Mouse (Mus musculus) spleen, adult 2 months (tissue): Measurements from ENCODE around the gene Morc3. TPM values are rescaled to one million over a fixed set of nuclear protein-coding genes. Genes with fewer than 3 reads are reported as not detected.

Source experiments
- DNase-seq, 2 experiments: peaks; one replicate each; pipeline versions ENCODE4 v3.0.0 to v3.0.0-alpha.2; 2012 to 2021; ENCODE audit warnings: low spot score in 2 of 2, low read depth in 1 of 2
- H3K27ac ChIP-seq: fragments of 200-500 bp; 2 replicates; pipeline ENCODE4 v1.5.1; 2012; ENCODE audit warnings: low read length, inconsistent platforms; ENCODE audit not compliant: insufficient read depth
- H3K27me3 ChIP-seq: fragments of 200-500 bp; 2 replicates; pipeline ENCODE4 v1.6.1; 2012; ENCODE audit warnings: mild to moderate bottlenecking, moderate library complexity, low read length, inconsistent platforms; ENCODE audit not compliant: control insufficient read depth, insufficient read depth
- H3K36me3 ChIP-seq: fragments of 200-500 bp; 2 replicates; pipeline ENCODE4 v1.6.1; 2012; ENCODE audit warnings: mild to moderate bottlenecking, low read length, inconsistent platforms; ENCODE audit not compliant: control insufficient read depth, insufficient read depth
- H3K4me1 ChIP-seq: fragments of 200-500 bp; 2 replicates; pipeline ENCODE4 v1.6.1; 2011; ENCODE audit warnings: inconsistent platforms; ENCODE audit not compliant: control insufficient read depth, insufficient read depth, insufficient read length
- H3K4me3 ChIP-seq: fragments of 200-500 bp; 2 replicates; pipeline ENCODE4 v1.5.1; 2011; ENCODE audit warnings: mild to moderate bottlenecking, inconsistent platforms; ENCODE audit not compliant: insufficient read depth, insufficient read length; ENCODE audit errors: extremely low read depth
- CTCF ChIP-seq: fragments of 200-500 bp; IDR thresholded peaks from 2 replicates; pipeline ENCODE4 v1.5.1; 2011; ENCODE audit warnings: mild to moderate bottlenecking, inconsistent platforms; ENCODE audit not compliant: insufficient read depth, insufficient read length, insufficient replicate concordance; ENCODE audit errors: extremely low read depth
- POLR2A ChIP-seq: fragments of 200-500 bp; IDR thresholded peaks from 2 replicates; pipeline ENCODE4 v1.6.1; 2011; ENCODE audit warnings: low read depth, low read length, inconsistent platforms
- WGBS: fragments of 180-500 bp; shearing (Covaris S2); methylation state at CpG from one replicate; pipeline ENCODE4 v1.1.7; 2018; 5-methylcytosine and 5-hydroxymethylcytosine counted together
- polyA plus RNA-seq: library from polyadenylated mRNA; depleted of rRNA; stranded (reverse); fragments of >200 nt; gene quantifications from 2 replicates; pipeline ENCODE4 v1.2.3, GENCODE M21; 2012

Gene Morc3
- polyA plus RNA-seq, 1 experiment: 10.6 TPM

GRCm38 (mm10) chr16:93877612-93878380, 45.9 kb downstream of the Morc3 start:
- TF ChIP-seq POLR2A: no peak
- TF ChIP-seq CTCF: no peak
- no peak overlapping the region for H3K27ac ChIP-seq
- no peak overlapping the region for H3K4me3 ChIP-seq
- DNase-seq: no peak
- no peaks in the 10 kb centered on the region for H3K27me3 ChIP-seq
- peaks cover 4% of the 10 kb centered on the region; the same call in 1 of the 2 replicates for H3K4me1 ChIP-seq
- 86% methylated on average over 6 of the region's 6 CpGs for WGBS
- H3K36me3 ChIP-seq: peaks cover 27% of the 10 kb centered on the region

GRCm38 (mm10) chr16:93883423-93884085, 51.6 kb downstream of the Morc3 start, which contains the start of gene Chaf1b:
Gene Chaf1b, plus strand, starts transcription at chr16:93883901.
- TF ChIP-seq CTCF (no peak; the same call in 1 of the 2 replicates), POLR2A (no peak)
- Histone ChIP-seq H3K27me3 (no peaks in the 10 kb centered on the region), H3K36me3 (no peaks in the 10 kb centered on the region), H3K27ac (no peak within 1 kb of the TSS), H3K4me1 (peaks cover 7% of the 10 kb centered on the region; the same call in 1 of the 2 replicates), H3K4me3 (peak within 1 kb of the TSS; percentile 81)
- peak; percentile 87 to 96 for DNase-seq
- WGBS: under 1% methylated on average over 54 of the region's 54 CpGs

- TF ChIP-seq POLR2A (no peak), CTCF (no peak)
- Histone ChIP-seq H3K27ac (no peak overlapping the region), H3K36me3 (no peaks in the 10 kb centered on the region), H3K4me1 (peaks cover 7% of the 10 kb centered on the region; the same call in 1 of the 2 replicates), H3K4me3 (peak overlapping the region; percentile 81), H3K27me3 (no peaks in the 10 kb centered on the region)
- WGBS: under 1% methylated on average over 43 of the region's 43 CpGs
- no peak for DNase-seq
Measured at GRCm38 (mm10) chr16:93884086-93884721, 52.3 kb downstream of the Morc3 start.

- TF ChIP-seq CTCF (no peak), POLR2A (no peak)
- Histone ChIP-seq H3K27me3 (no peaks in the 10 kb centered on the region), H3K27ac (no peak overlapping the region), H3K4me1 (peaks cover 7% of the 10 kb centered on the region; the same call in 1 of the 2 replicates), H3K4me3 (peak overlapping the region; percentile 81; the same call in 1 of the 2 replicates), H3K36me3 (no peaks in the 10 kb centered on the region)
- DNase-seq: no peak
- 48% methylated on average over 5 of the region's 5 CpGs for WGBS
Measured at GRCm38 (mm10) chr16:93884722-93885113, 52.8 kb downstream of the Morc3 start.

GRCm38 (mm10) chr16:93888481-93888880, 56.6 kb downstream of the Morc3 start:
- 53% methylated on average over 6 of the region's 6 CpGs for WGBS
- H3K27ac ChIP-seq: no peak overlapping the region
- no peaks in the 10 kb centered on the region; the same call in 1 of the 2 replicates for H3K36me3 ChIP-seq
- no peaks in the 10 kb centered on the region for H3K27me3 ChIP-seq
- DNase-seq: no peak
- H3K4me1 ChIP-seq: peaks cover 3% of the 10 kb centered on the region; the same call in 1 of the 2 replicates
- TF ChIP-seq CTCF: no peak
- TF ChIP-seq POLR2A: no peak
- H3K4me3 ChIP-seq: no peak overlapping the region

- DNase-seq: no peak
- no peaks in the 10 kb centered on the region for H3K27me3 ChIP-seq
- 54% methylated on average over 12 of the region's 12 CpGs for WGBS
- no peaks in the 10 kb centered on the region; the same call in 1 of the 2 replicates for H3K36me3 ChIP-seq
- TF ChIP-seq POLR2A: no peak
- no peak for TF ChIP-seq CTCF
- no peaks in the 10 kb centered on the region for H3K4me1 ChIP-seq
- no peak overlapping the region for H3K4me3 ChIP-seq
- H3K27ac ChIP-seq: no peak overlapping the region
Measured at GRCm38 (mm10) chr16:93890948-93891604, 59.2 kb downstream of the Morc3 start.
